Mouse (Mus musculus): Measurements from ENCODE around the gene Slc25a18. TPM values are rescaled to one million over a fixed set of nuclear protein-coding genes. Genes with fewer than 3 reads are reported as not detected.

Slc25a18 gene
- not detected for polyA plus RNA-seq (2014; fragmentation: Illumina TruSeq; extraction: RNeasy Lipid Tissue Mini Kit (QIAGEN cat#74804); ENCODE audit: low read depth, low replicate concordance)

GRCm38 (mm10) chr6:120773149-120773628 is at the start of gene Slc25a18:
Gene Slc25a18 (plus strand): TSS chr6:120773578.

GRCm38 (mm10) chr6:120822307-120822928 is 49.0 kb downstream of the Slc25a18 start, which contains the start of gene Atp6v1e1:
Gene Atp6v1e1 (minus strand): TSS chr6:120822793.

GRCm38 (mm10) chr6:120835474-120836374 is 62.3 kb downstream of the Slc25a18 start, which contains the start of gene Bcl2l13:
Gene Bcl2l13 (plus strand): TSS chr6:120836212.

Other genes starting within 250 kb of the Slc25a18 start
- gene Hdhd5, start 242.3 kb upstream of the Slc25a18 start, polyA plus RNA-seq (2014; fragmentation: Illumina TruSeq; extraction: RNeasy Lipid Tissue Mini Kit (QIAGEN cat#74804); ENCODE audit: low read depth, low replicate concordance): 2.7 TPM
- gene Cecr2, start 107.2 kb upstream of the Slc25a18 start, polyA plus RNA-seq (2014; fragmentation: Illumina TruSeq; extraction: RNeasy Lipid Tissue Mini Kit (QIAGEN cat#74804); ENCODE audit: low read depth, low replicate concordance): 3.5 TPM
- gene Atp6v1e1, start 49.2 kb downstream of the Slc25a18 start, polyA plus RNA-seq (2014; fragmentation: Illumina TruSeq; extraction: RNeasy Lipid Tissue Mini Kit (QIAGEN cat#74804); ENCODE audit: low read depth, low replicate concordance): 1,028 TPM
- 11.8 TPM for gene Bcl2l13, start 62.6 kb downstream of the Slc25a18 start, polyA plus RNA-seq (2014; fragmentation: Illumina TruSeq; extraction: RNeasy Lipid Tissue Mini Kit (QIAGEN cat#74804); ENCODE audit: low read depth, low replicate concordance)
- gene Bid, start 143.3 kb downstream of the Slc25a18 start, polyA plus RNA-seq (2014; fragmentation: Illumina TruSeq; extraction: RNeasy Lipid Tissue Mini Kit (QIAGEN cat#74804); ENCODE audit: low read depth, low replicate concordance): 38.5 TPM